Mouse (Mus musculus) liver, postnatal 0 days (tissue): Measurements from ENCODE around the gene Rxfp4.

Source experiments
- CTCF ChIP-seq: sonication (generic); IDR thresholded peaks from 2 replicates; pipeline ENCODE4 v1.5.1; 2016; ENCODE audit warnings: antibody characterized with exemption, low read depth
- EP300 ChIP-seq: IDR thresholded peaks from 2 replicates; pipeline ENCODE4 v1.6.1; 2016; ENCODE audit warnings: antibody characterized with exemption, low read depth, mild to moderate bottlenecking

- TF ChIP-seq CTCF (no peak), EP300 (no peak)
Observed at GRCm38 (mm10) chr3:88624324-88624723, 28.6 kb downstream of the Rxfp4 start.
